Mouse (Mus musculus) hindbrain, embryonic 15.5 days (tissue): ENCODE data around the gene Pde2a. TPM values are rescaled to one million over a fixed set of nuclear protein-coding genes. Genes with fewer than 3 reads are reported as not detected.

Source experiments
- ATAC-seq: fragments of 200-750 bp; cut with Nextera tagmentation; 2 replicates; pipeline ENCODE4 v1.8.0; 2017; ENCODE audit warnings: low read depth, moderate number of reproducible peaks, moderate TSS enrichment; ENCODE audit not compliant: low FRiP score
- H3K27ac ChIP-seq: fragments of 300-500 bp; sonication (generic); replicated peaks from 2 replicates; pipeline ENCODE4 v1.5.1; 2015; ENCODE audit warnings: mild to moderate bottlenecking, inconsistent platforms
- H3K27me3 ChIP-seq: fragments of 300-500 bp; sonication (generic); 2 replicates; pipeline ENCODE4 v1.6.1; 2015; ENCODE audit warnings: control low read depth, inconsistent platforms
- H3K36me3 ChIP-seq: fragments of 300-500 bp; sonication (generic); 2 replicates; pipeline ENCODE4 v1.6.1; 2015; ENCODE audit warnings: control low read depth, inconsistent platforms
- H3K4me1 ChIP-seq: fragments of 300-500 bp; sonication (generic); replicated peaks from 2 replicates; pipeline ENCODE4 v1.6.1; 2015; ENCODE audit warnings: control low read depth, inconsistent platforms
- H3K4me2 ChIP-seq: fragments of 300-500 bp; sonication (generic); 2 replicates; pipeline ENCODE4 v1.6.1; 2015; ENCODE audit warnings: moderate library complexity, mild to moderate bottlenecking, inconsistent platforms
- H3K4me3 ChIP-seq: fragments of 300-500 bp; sonication (generic); 2 replicates; pipeline ENCODE4 v1.5.1; 2015; ENCODE audit warnings: mild to moderate bottlenecking, inconsistent platforms
- H3K9ac ChIP-seq: fragments of 300-500 bp; sonication (generic); 2 replicates; pipeline ENCODE4 v1.6.1; 2015; ENCODE audit warnings: inconsistent platforms
- H3K9me3 ChIP-seq: fragments of 300-500 bp; sonication (generic); 2 replicates; pipeline ENCODE4 v1.6.1; 2016; ENCODE audit warnings: control low read depth, inconsistent platforms
- whole genome bisulfite sequencing: fragments of 180-500 bp; shearing (Covaris S2); methylation state at CpG from one replicate; pipeline ENCODE4 v1.1.7; 2015; 5-methylcytosine and 5-hydroxymethylcytosine counted together
- polyA plus RNA-seq: library from polyadenylated mRNA; unstranded; fragments of >200 nt; fragmentation: Nextera tagmentation; extraction: Ambion mirVana; gene quantifications from 2 replicates; pipeline ENCODE4 v1.2.1, GENCODE M21; 2015

The Pde2a gene
- polyA plus RNA-seq, 1 experiment from 2014 or later = 34.8 TPM

DNA sequence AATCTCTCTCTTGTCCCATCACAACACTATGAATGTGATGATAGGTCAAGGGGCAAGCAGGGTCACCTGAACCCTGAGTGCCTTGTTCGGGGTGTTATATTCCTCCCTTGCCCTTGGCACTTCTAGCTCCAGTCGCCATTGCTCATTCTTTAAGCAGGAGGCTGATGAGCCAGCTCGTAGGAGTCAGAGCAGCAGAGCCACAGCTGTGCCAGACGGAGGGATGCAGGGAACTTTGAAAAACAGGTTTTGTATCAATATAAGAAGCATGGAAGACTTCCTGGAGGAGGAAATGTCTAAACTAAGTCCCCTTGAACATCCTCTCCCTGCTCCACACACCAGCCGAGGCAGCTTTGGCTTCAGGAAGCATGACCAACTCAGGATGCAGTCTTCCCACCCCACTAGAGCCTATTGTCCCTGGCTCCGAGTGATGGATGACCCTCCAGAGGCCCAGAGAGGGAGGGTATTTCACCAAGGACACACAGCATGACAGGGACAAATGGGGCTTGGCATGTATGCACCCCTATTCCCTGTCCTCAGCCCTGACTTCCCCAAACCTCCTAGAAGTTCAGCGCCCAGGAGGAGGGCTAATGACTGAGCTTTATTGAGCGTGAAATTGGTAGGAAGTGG is 60.5 kb downstream of the Pde2a start:
- Histone ChIP-seq H3K27me3 (no peaks in the 10 kb centered on the region), H3K36me3 (no peaks in the 10 kb centered on the region), H3K27ac (no peak overlapping the region), H3K4me2 (no peak overlapping the region), H3K4me3 (no peak overlapping the region), H3K9me3 (no peaks in the 10 kb centered on the region), H3K4me1 (peaks cover 23% of the 10 kb centered on the region), H3K9ac (no peak overlapping the region)
- WGBS = 47% methylated on average over 8 of the region's 8 CpGs
- peak; percentile 46; the same call in 1 of the 2 replicates for ATAC-seq

GRCm38 (mm10) chr7:101482499-101483081 is 61.1 kb downstream of the Pde2a start:
- Histone ChIP-seq H3K4me3 (no peak overlapping the region), H3K4me2 (no peak overlapping the region), H3K9ac (no peak overlapping the region), H3K36me3 (no peaks in the 10 kb centered on the region), H3K27ac (0 out of 2 replicates have a peak overlapping the region, but pooled peaks have one; percentile 34), H3K27me3 (no peaks in the 10 kb centered on the region), H3K4me1 (peaks cover 19% of the 10 kb centered on the region), H3K9me3 (no peaks in the 10 kb centered on the region)
- 63% methylated on average over 9 of the region's 9 CpGs for WGBS
- peak; percentile 52; the same call in 1 of the 2 replicates for ATAC-seq

DNA sequence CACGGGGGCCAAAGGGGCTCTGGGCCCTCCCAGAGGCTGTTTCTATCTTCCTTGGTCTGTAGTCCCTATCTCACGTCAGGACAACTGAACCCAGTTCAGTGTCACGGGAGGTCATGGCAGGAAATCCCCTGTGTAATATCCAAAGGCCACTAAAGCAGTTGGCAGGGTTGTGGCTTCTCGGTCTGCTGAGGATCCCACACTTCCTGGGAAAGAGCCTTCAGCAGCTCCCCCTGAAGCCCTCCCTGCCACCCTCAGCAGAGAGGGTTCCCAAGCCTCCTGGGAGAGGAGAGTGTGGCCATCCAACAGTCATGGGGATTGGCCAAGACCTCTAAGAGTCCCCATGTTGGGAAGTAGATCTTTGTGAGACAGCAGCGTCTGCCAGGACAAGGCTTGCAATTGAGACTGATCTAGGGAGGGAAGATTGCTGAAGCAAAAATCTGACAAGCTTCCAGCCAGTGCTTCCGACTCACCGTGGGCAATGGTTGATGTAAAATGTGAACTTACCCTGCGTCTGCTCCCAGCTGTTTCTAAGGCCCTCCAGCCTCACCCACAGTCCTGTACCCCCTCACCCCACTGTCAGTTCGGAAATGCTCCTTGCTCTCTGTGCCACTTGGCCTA is 62.1 kb downstream of the Pde2a start:
- Histone ChIP-seq H3K27me3 (no peaks in the 10 kb centered on the region), H3K4me2 (no peak overlapping the region), H3K9me3 (no peaks in the 10 kb centered on the region), H3K4me3 (no peak overlapping the region), H3K4me1 (peaks cover 17% of the 10 kb centered on the region), H3K36me3 (no peaks in the 10 kb centered on the region), H3K27ac (no peak overlapping the region), H3K9ac (no peak overlapping the region)
- 73% methylated on average over 9 of the region's 9 CpGs for WGBS
- no peak for ATAC-seq

DNA sequence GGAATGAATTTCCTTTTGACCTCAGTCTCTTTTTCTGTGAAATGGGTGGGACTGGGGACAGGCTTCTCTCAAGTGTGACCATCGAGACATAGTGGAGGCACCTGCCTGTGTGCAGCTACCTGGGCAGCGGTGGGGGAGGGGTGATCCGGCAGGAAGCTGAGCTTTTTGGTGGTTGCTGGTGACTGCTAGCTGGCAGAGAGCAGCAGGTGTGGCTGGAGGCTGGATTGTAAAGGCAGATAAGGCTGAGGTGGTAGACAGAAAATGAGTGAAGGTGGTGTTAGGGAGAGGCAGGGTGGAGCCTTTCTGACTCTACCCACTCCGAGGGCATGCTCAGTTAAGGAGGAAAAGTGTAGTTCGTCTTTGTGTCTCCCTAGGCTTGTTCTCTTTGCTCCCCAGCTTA is 65.6 kb downstream of the Pde2a start:
- no peak for ATAC-seq
- Histone ChIP-seq H3K9ac (no peak overlapping the region), H3K36me3 (no peaks in the 10 kb centered on the region), H3K4me3 (no peak overlapping the region), H3K4me1 (peaks cover 16% of the 10 kb centered on the region), H3K27ac (no peak overlapping the region), H3K9me3 (no peaks in the 10 kb centered on the region), H3K27me3 (no peaks in the 10 kb centered on the region), H3K4me2 (no peak overlapping the region)
- 81% methylated on average over 5 of the region's 5 CpGs for WGBS

DNA sequence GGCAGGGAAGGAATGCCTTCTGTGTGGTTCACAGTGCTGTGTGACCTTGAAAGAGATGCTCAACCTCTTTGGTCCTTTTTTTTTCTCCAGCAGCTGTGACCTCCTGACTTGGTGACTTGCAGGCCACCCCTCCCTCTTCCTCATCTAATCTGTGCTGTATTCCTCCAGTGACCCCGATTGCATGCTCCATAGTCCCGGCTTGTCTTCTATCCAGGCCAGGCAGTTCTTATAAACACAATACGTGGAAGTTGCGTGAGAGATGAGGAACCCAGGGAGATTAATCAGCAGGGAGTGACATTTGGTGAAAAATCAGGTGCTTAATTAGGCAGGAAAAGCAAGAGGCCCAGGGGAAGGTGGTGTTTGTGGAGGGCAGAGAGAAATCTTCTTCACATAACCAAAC is 69.5 kb downstream of the Pde2a start:
- 51% methylated on average over 4 of the region's 4 CpGs for WGBS
- no peak overlapping the region for H3K4me3 ChIP-seq
- no peaks in the 10 kb centered on the region for H3K27me3 ChIP-seq
- no peaks in the 10 kb centered on the region for H3K4me1 ChIP-seq
- no peaks in the 10 kb centered on the region for H3K36me3 ChIP-seq
- no peak overlapping the region for H3K4me2 ChIP-seq
- H3K9ac ChIP-seq = no peak overlapping the region
- no peak for ATAC-seq
- no peak overlapping the region for H3K27ac ChIP-seq
- no peaks in the 10 kb centered on the region for H3K9me3 ChIP-seq

GRCm38 (mm10) chr7:101498385-101498784 is 76.9 kb downstream of the Pde2a start:
- H3K9ac ChIP-seq = no peak overlapping the region
- H3K27ac ChIP-seq = no peak overlapping the region
- no peaks in the 10 kb centered on the region for H3K4me1 ChIP-seq
- WGBS = 94% methylated on average over 3 of the region's 3 CpGs
- no peaks in the 10 kb centered on the region for H3K9me3 ChIP-seq
- 0 out of 2 replicates have a peak, but pooled peaks cover 3% of the 10 kb centered on the region for H3K27me3 ChIP-seq
- no peak for ATAC-seq
- no peaks in the 10 kb centered on the region for H3K36me3 ChIP-seq
- no peak overlapping the region for H3K4me3 ChIP-seq
- H3K4me2 ChIP-seq = no peak overlapping the region

- H3K9ac ChIP-seq = no peak overlapping the region
- peaks cover 6% of the 10 kb centered on the region for H3K4me1 ChIP-seq
- no peaks in the 10 kb centered on the region for H3K36me3 ChIP-seq
- H3K9me3 ChIP-seq = no peaks in the 10 kb centered on the region
- no peak for ATAC-seq
- WGBS = 52% methylated on average over 10 of the region's 10 CpGs
- no peak overlapping the region for H3K27ac ChIP-seq
- H3K27me3 ChIP-seq = peaks cover 11% of the 10 kb centered on the region
- no peak overlapping the region for H3K4me2 ChIP-seq
- H3K4me3 ChIP-seq = no peak overlapping the region
Observed at GRCm38 (mm10) chr7:101499251-101499650, 77.8 kb downstream of the Pde2a start.

- H3K9ac ChIP-seq = no peak overlapping the region
- no peak for ATAC-seq
- H3K9me3 ChIP-seq = no peaks in the 10 kb centered on the region
- H3K4me2 ChIP-seq = no peak overlapping the region
- H3K4me1 ChIP-seq = peaks cover 10% of the 10 kb centered on the region
- no peak overlapping the region for H3K27ac ChIP-seq
- H3K36me3 ChIP-seq = no peaks in the 10 kb centered on the region
- no peak overlapping the region for H3K4me3 ChIP-seq
- H3K27me3 ChIP-seq = peaks cover 12% of the 10 kb centered on the region
- WGBS = 73% methylated on average over 9 of the region's 9 CpGs
Observed at GRCm38 (mm10) chr7:101499701-101500100, 78.2 kb downstream of the Pde2a start.

- ATAC-seq = no peak
- peaks cover 12% of the 10 kb centered on the region for H3K4me1 ChIP-seq
Observed at GRCm38 (mm10) chr7:101501236-101501635, 79.7 kb downstream of the Pde2a start.

DNA sequence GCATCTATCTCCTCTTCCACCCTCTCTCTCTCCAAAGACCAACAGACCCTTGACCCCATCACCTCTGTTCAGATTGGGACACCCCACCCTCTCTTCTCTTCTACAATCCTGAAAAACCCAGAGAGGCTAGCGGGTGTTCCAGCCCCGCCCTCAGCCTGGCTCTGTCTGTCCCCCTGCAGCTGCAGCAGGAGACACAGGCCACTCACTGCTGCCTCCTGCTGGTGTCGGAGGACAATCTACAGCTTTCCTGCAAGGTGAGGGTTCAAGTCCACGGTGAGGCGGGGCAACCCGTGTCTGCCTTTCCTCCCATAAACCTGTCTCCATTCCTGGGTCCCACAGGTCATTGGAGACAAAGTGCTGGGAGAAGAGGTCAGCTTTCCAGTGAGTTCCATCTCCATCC is 80.2 kb downstream of the Pde2a start:
- no peak overlapping the region for H3K9ac ChIP-seq
- 77% methylated on average over 6 of the region's 6 CpGs for WGBS
- no peak overlapping the region for H3K27ac ChIP-seq
- H3K4me2 ChIP-seq = no peak overlapping the region
- H3K27me3 ChIP-seq = peaks cover 28% of the 10 kb centered on the region
- no peaks in the 10 kb centered on the region for H3K9me3 ChIP-seq
- peaks cover 12% of the 10 kb centered on the region for H3K4me1 ChIP-seq
- no peak overlapping the region for H3K4me3 ChIP-seq
- no peak for ATAC-seq
- no peaks in the 10 kb centered on the region for H3K36me3 ChIP-seq

More at GRCm38 (mm10) chr7:101501236-101501635, 79.7 kb downstream of the Pde2a start:
- Histone ChIP-seq H3K9me3 (no peaks in the 10 kb centered on the region), H3K4me2 (no peak overlapping the region), H3K9ac (no peak overlapping the region), H3K36me3 (no peaks in the 10 kb centered on the region), H3K27me3 (peaks cover 27% of the 10 kb centered on the region), H3K4me3 (no peak overlapping the region), H3K27ac (no peak overlapping the region)
- WGBS = 83% methylated on average over 6 of the region's 6 CpGs

DNA sequence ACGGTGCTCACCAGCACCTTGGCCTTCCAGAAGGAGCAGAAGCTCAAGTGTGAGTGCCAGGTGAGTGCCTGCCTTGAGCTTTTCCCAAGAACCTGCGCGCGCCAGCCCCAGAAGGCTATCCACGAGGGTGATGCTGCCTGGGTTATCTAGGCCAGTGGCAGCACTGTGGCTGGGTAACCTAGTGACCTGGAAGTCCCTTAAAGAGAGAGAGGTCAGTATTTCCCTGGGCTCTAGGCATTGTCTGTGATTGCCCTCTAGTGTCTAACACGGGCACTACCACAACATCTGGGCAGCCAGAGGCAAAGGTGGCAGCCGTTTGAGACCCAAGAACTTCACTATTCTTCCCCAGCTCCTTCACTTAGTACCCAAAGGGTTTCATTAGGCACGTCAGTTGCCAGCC is 81.9 kb downstream of the Pde2a start:
- Histone ChIP-seq H3K4me1 (peaks cover 12% of the 10 kb centered on the region), H3K9ac (no peak overlapping the region), H3K4me3 (no peak overlapping the region), H3K27me3 (peaks cover 28% of the 10 kb centered on the region), H3K4me2 (no peak overlapping the region), H3K9me3 (no peaks in the 10 kb centered on the region), H3K27ac (no peak overlapping the region), H3K36me3 (no peaks in the 10 kb centered on the region)
- ATAC-seq = no peak
- 28% methylated on average over 8 of the region's 8 CpGs for WGBS

GRCm38 (mm10) chr7:101503803-101504202 is 82.3 kb downstream of the Pde2a start:
- WGBS = 45% methylated on average over 7 of the region's 7 CpGs
- no peak for ATAC-seq

More at GRCm38 (mm10) chr7:101503803-101504202, 82.3 kb downstream of the Pde2a start:
- Histone ChIP-seq H3K9ac (no peak overlapping the region), H3K4me1 (peaks cover 12% of the 10 kb centered on the region), H3K27ac (no peak overlapping the region), H3K4me2 (no peak overlapping the region), H3K9me3 (no peaks in the 10 kb centered on the region), H3K36me3 (no peaks in the 10 kb centered on the region), H3K4me3 (no peak overlapping the region), H3K27me3 (peaks cover 28% of the 10 kb centered on the region)
